Comparison of ENCODE assay signal across 11 mouse cellular contexts in genomic region chr11:120707225-120707624, GRCm38 (mm10). TPM values are rescaled to one million over a fixed set of nuclear protein-coding genes. Genes with fewer than 3 reads are reported as not detected.
DNase-seq lines count a peak whose midpoint lies in the region; ATAC-seq lines count a peak whose summit lies in the region.
"Had no signal": no experiment of that assay in that cellular context is flagged by ENCODE, and none has a peak within 500 bp of the region (broad histone marks: within the 10 kb centered on the region; RNA-seq: fewer than 3 reads in every experiment).

No protein-coding gene starts in this region.

- H3K36me3 ChIP-seq in heart, embryonic 14.5 days (ENCODE audit: control insufficient read depth, insufficient read depth, low read length), result peaks cover 37% of the 10 kb centered on the region
- H3K36me3 ChIP-seq in limb, embryonic 10.5 days, result peaks cover 55% of the 10 kb centered on the region
- H3K36me3 ChIP-seq in stomach, embryonic 16.5 days (ENCODE audit: control insufficient read depth, insufficient read depth, low read length), result no peaks in the 10 kb centered on the region

- H3K27ac ChIP-seq in heart, embryonic 14.5 days (replicated peaks in 1 of 2; ENCODE audit: control insufficient read depth in 1 of 2, insufficient read depth in 1 of 2, low read depth in 2 of 2, low read length in 2 of 2), result peak overlapping the region in 1 of 2 experiments; percentile 37; a peak in 1 of 4 replicates
- H3K27ac ChIP-seq in limb, embryonic 10.5 days, result peak overlapping the region; percentile 89
- no peak overlapping the region for H3K27ac ChIP-seq in stomach, embryonic 16.5 days (ENCODE audit: low read length)

- H3K27me3 ChIP-seq in heart, embryonic 14.5 days (ENCODE audit: control insufficient read depth, insufficient read depth, low read length), result no peaks in the 10 kb centered on the region
- no peaks in the 10 kb centered on the region for H3K27me3 ChIP-seq in limb, embryonic 10.5 days (ENCODE audit: low read depth, poor library complexity, severe bottlenecking)
- no peaks in the 10 kb centered on the region for H3K27me3 ChIP-seq in stomach, embryonic 16.5 days (ENCODE audit: control insufficient read depth, insufficient read depth, low read length)

- no peak for DNase-seq in heart, postnatal 36 days
- DNase-seq in retina, postnatal 1 day, result peak; percentile 53
- no peak for DNase-seq in retina, embryonic 14.5 days (ENCODE audit: low spot score)
- peak; percentile 62 for DNase-seq in limb, embryonic 10.5 days (ENCODE audit: low spot score)
- DNase-seq in gastrocnemius, adult 8-10 months (ENCODE audit: low spot score in 2 of 2), result no peak
- DNase-seq in heart, adult 8-10 months (ENCODE audit: low spot score), result no peak
- DNase-seq: gastrocnemius, postnatal 10 days had no signal

- no peak for ATAC-seq in heart, embryonic 14.5 days (ENCODE audit: insufficient number of reproducible peaks, insufficient read depth, low FRiP score, low read depth)
- ATAC-seq in stomach, embryonic 16.5 days (ENCODE audit: insufficient read depth, low FRiP score), result no peak
- ATAC-seq: inflammation-experienced regulatory T-cells, adult 6 months had no signal

- H3K4me1 ChIP-seq in heart, embryonic 14.5 days (ENCODE audit: control insufficient read depth in 2 of 2, insufficient read depth in 2 of 2, low read length in 2 of 2), result peaks cover 33 to 37% of the 10 kb centered on the region in 2 experiments
- peaks cover 92% of the 10 kb centered on the region for H3K4me1 ChIP-seq in limb, embryonic 10.5 days
- H3K4me1 ChIP-seq in stomach, embryonic 16.5 days (ENCODE audit: control insufficient read depth, insufficient read depth, low read length), result peaks cover 41% of the 10 kb centered on the region

- 29% methylated on average over 12 of the region's 12 CpGs for WGBS in heart, embryonic 14.5 days
- WGBS in limb, embryonic 10.5 days, result 3% methylated on average over 12 of the region's 12 CpGs
- 33% methylated on average over 12 of the region's 12 CpGs for WGBS in stomach, embryonic 16.5 days

- intact Hi-C loops in heart, postnatal 36 days (cut with DNase I), result no loop called here

- peak overlapping the region; percentile 25; the same call in 1 of the 2 replicates for H3K9ac ChIP-seq in heart, embryonic 14.5 days (ENCODE audit: low read length)
- H3K9ac ChIP-seq in stomach, embryonic 16.5 days (ENCODE audit: low read length), result peak overlapping the region; percentile 30

- H3K4me2 ChIP-seq in heart, embryonic 14.5 days (ENCODE audit: low read length), result no peak overlapping the region
- H3K4me2 ChIP-seq in stomach, embryonic 16.5 days (ENCODE audit: low read depth, low read length), result no peak overlapping the region

- H3K9me3 ChIP-seq in heart, embryonic 14.5 days (ENCODE audit: control insufficient read depth, low read length), result no peaks in the 10 kb centered on the region
- no peaks in the 10 kb centered on the region for H3K9me3 ChIP-seq in limb, embryonic 10.5 days (replicated peaks)
- no peaks in the 10 kb centered on the region for H3K9me3 ChIP-seq in stomach, embryonic 16.5 days (replicated peaks; ENCODE audit: control insufficient read depth, low read length)

- H3K4me3 ChIP-seq in heart, embryonic 14.5 days (ENCODE audit: control insufficient read depth in 1 of 2, insufficient read depth in 1 of 2, low read depth in 1 of 2, low read length in 2 of 2), result no peak overlapping the region
- H3K4me3 ChIP-seq in limb, embryonic 10.5 days, result peak overlapping the region; percentile 34
- H3K4me3 ChIP-seq in stomach, embryonic 16.5 days (replicated peaks; ENCODE audit: low read length), result no peak overlapping the region
- H3K4me3 ChIP-seq: myocyte had no signal

RNA-seq across cellular contexts. Expression of gene Cenpx, which starts 6.3 kb away (rescaled TPM):
- 109 and 135 TPM in 2 replicates for polyA plus RNA-seq in heart, embryonic 14.5 days (2014; fragmentation: Nextera tagmentation; extraction: Ambion mirVana)
- total RNA-seq in heart, postnatal 36 days (2021), result 10 to 100 TPM; 33.1 to 38.3 TPM
- 122 and 123 TPM in 2 replicates for polyA plus RNA-seq in limb, embryonic 10.5 days (2016; fragmentation: Nextera tagmentation; extraction: Ambion mirVana)
- 138 and 153 TPM in 2 replicates for polyA plus RNA-seq in stomach, embryonic 16.5 days (2015; fragmentation: Nextera tagmentation; extraction: Ambion mirVana)
- 10 to 100 TPM; 26.1 to 31.0 (median 27.3) TPM for total RNA-seq in gastrocnemius, adult 8-10 months (2022)
- 10 to 100 TPM; 33.2 to 42.8 (median 39.6) TPM for total RNA-seq in heart, adult 8-10 months (2022)

RNA-seq across cellular contexts. Expression of gene Lrrc45, which starts 6.5 kb away (rescaled TPM):
- polyA plus RNA-seq in heart, embryonic 14.5 days (2014; fragmentation: Nextera tagmentation; extraction: Ambion mirVana), result 16.9 and 23.7 TPM in 2 replicates
- total RNA-seq in heart, postnatal 36 days (2021), result 1 to 10 TPM; 5.3 to 7.0 TPM
- 52.8 and 60.8 TPM in 2 replicates for polyA plus RNA-seq in limb, embryonic 10.5 days (2016; fragmentation: Nextera tagmentation; extraction: Ambion mirVana)
- polyA plus RNA-seq in stomach, embryonic 16.5 days (2015; fragmentation: Nextera tagmentation; extraction: Ambion mirVana), result 59.1 and 62.9 TPM in 2 replicates
- 1 to 10 TPM; 1.8 to 4.4 (median 2.9) TPM for total RNA-seq in gastrocnemius, adult 8-10 months (2022)
- total RNA-seq in heart, adult 8-10 months (2022), result 1 to 10 TPM; 2.9 to 6.0 (median 4.6) TPM

RNA-seq across cellular contexts. Expression of gene Rac3, which starts 14.0 kb away (rescaled TPM):
- polyA plus RNA-seq in heart, embryonic 14.5 days (2014; fragmentation: Nextera tagmentation; extraction: Ambion mirVana), result 0.69 and 1.9 TPM in 2 replicates
- 1 to 10 TPM in 1 of 2 experiments, under 1 TPM in 1; 0.36 to 1.6 TPM for total RNA-seq in heart, postnatal 36 days (2021)
- 25.4 and 28.8 TPM in 2 replicates for polyA plus RNA-seq in limb, embryonic 10.5 days (2016; fragmentation: Nextera tagmentation; extraction: Ambion mirVana)
- 34.6 and 35.3 TPM in 2 replicates for polyA plus RNA-seq in stomach, embryonic 16.5 days (2015; fragmentation: Nextera tagmentation; extraction: Ambion mirVana)
- total RNA-seq in gastrocnemius, adult 8-10 months (2022), result 1 to 10 TPM in 2 of 4 experiments, under 1 TPM in 2; 0.75 to 1.2 (median 0.89) TPM
- 1 to 10 TPM in 2 of 4 experiments, under 1 TPM in 2; 0.69 to 2.0 (median 1.4) TPM for total RNA-seq in heart, adult 8-10 months (2022)
- polyA plus RNA-seq: inflammation-experienced regulatory T-cells, adult 6 months had no signal

RNA-seq across cellular contexts. Expression of gene Dcxr, which starts 19.9 kb away (rescaled TPM):
- 7.7 and 11.9 TPM in 2 replicates for polyA plus RNA-seq in heart, embryonic 14.5 days (2014; fragmentation: Nextera tagmentation; extraction: Ambion mirVana)
- total RNA-seq in heart, postnatal 36 days (2021), result 10 to 100 TPM in 1 of 2 experiments, 1 to 10 TPM in 1; 9.2 to 12.0 TPM
- 14.0 and 15.9 TPM in 2 replicates for polyA plus RNA-seq in limb, embryonic 10.5 days (2016; fragmentation: Nextera tagmentation; extraction: Ambion mirVana)
- 43.0 and 46.0 TPM in 2 replicates for polyA plus RNA-seq in stomach, embryonic 16.5 days (2015; fragmentation: Nextera tagmentation; extraction: Ambion mirVana)
- 1 to 10 TPM; 7.9 to 9.8 (median 8.7) TPM for total RNA-seq in gastrocnemius, adult 8-10 months (2022)
- total RNA-seq in heart, adult 8-10 months (2022), result 10 to 100 TPM; 12.6 to 20.8 (median 16.1) TPM

RNA-seq across cellular contexts. Expression of gene Cbr2, which starts 24.7 kb away (rescaled TPM):
- 1.7 and 4.7 TPM in 2 replicates for polyA plus RNA-seq in heart, embryonic 14.5 days (2014; fragmentation: Nextera tagmentation; extraction: Ambion mirVana)
- 10 to 100 TPM; 14.4 to 19.7 TPM for total RNA-seq in heart, postnatal 36 days (2021)
- 15.2 and 16.3 TPM in 2 replicates for polyA plus RNA-seq in limb, embryonic 10.5 days (2016; fragmentation: Nextera tagmentation; extraction: Ambion mirVana)
- 112 and 150 TPM in 2 replicates for polyA plus RNA-seq in stomach, embryonic 16.5 days (2015; fragmentation: Nextera tagmentation; extraction: Ambion mirVana)
- total RNA-seq in gastrocnemius, adult 8-10 months (2022), result 10 to 100 TPM in 2 of 4 experiments, 1 to 10 TPM in 2; 6.1 to 30.8 (median 10.4) TPM
- 10 to 100 TPM in 3 of 4 experiments, 1 to 10 TPM in 1; 9.3 to 24.0 (median 12.9) TPM for total RNA-seq in heart, adult 8-10 months (2022)
- polyA plus RNA-seq: inflammation-experienced regulatory T-cells, adult 6 months had no signal

Comparison
In these comparisons a context has a peak if more than half of its experiments do, and no peak if none do; other contexts are left out.
1. DNase-seq: peak in retina, postnatal 1 day (single experiment) and limb, embryonic 10.5 days (single experiment); none in heart, postnatal 36 days (0 of 2), retina, embryonic 14.5 days (single experiment), gastrocnemius, adult 8-10 months (0 of 2) and heart, adult 8-10 months (single experiment).